Mouse (Mus musculus) CH12.LX (cell line): ENCODE measurements at regions not wholly inside any gene's neighbourhood (a gene's known extent, or its start where the extent isn't known, plus 50 kb on each side); places are given as distances from the start of the nearest gene placed in this dataset.

Experiments
- DNase-seq: peaks from one replicate; pipeline ENCODE4 v3.0.0-alpha.2; 2013; ENCODE audit errors: extremely low read depth
- H3K27ac ChIP-seq: 2 replicates; pipeline ENCODE4 v1.5.1; 2012; ENCODE audit warnings: low read depth, mild to moderate bottlenecking, control low read depth, moderate library complexity; ENCODE audit not compliant: insufficient read depth
- H3K27me3 ChIP-seq: replicated peaks from 2 replicates; pipeline ENCODE3; 2012; ENCODE audit warnings: inconsistent platforms
- H3K36me3 ChIP-seq, 2 experiments: replicated peaks in 1 of 2; 2 replicates each; pipeline versions ENCODE3 to v1.6.1; 2012; ENCODE audit warnings: inconsistent platforms in 1 of 2, low read length in 1 of 2, mild to moderate bottlenecking in 1 of 2, mixed read lengths in 1 of 2, moderate library complexity in 1 of 2; ENCODE audit not compliant: control insufficient read depth in 1 of 2, insufficient read depth in 1 of 2
- H3K4me1 ChIP-seq, 2 experiments: 2 replicates each; pipeline ENCODE4 v1.6.1; 2012; ENCODE audit warnings: inconsistent platforms in 1 of 2, moderate library complexity in 1 of 2; ENCODE audit not compliant: insufficient read depth in 2 of 2, control insufficient read depth in 1 of 2
- H3K4me2 ChIP-seq: 2 replicates; pipeline ENCODE4 v1.6.1; 2012; ENCODE audit warnings: low read depth, mild to moderate bottlenecking, control low read depth; ENCODE audit not compliant: poor library complexity, insufficient read depth, severe bottlenecking
- H3K4me3 ChIP-seq, 3 experiments: fragments of 150-350 bp in 1 of 3; sonication (generic) in 1 of 3; replicated peaks in 1 of 3; 2 replicates each; pipeline versions ENCODE3 to v1.5.1; 2011 to 2012; ENCODE audit warnings: low read depth in 2 of 3, low read length in 2 of 3, mild to moderate bottlenecking in 2 of 3, moderate library complexity in 2 of 3, control low read depth in 1 of 3, improper control_type of control experiment in 1 of 3, inconsistent platforms in 1 of 3, mixed read lengths in 1 of 3; ENCODE audit not compliant: poor library complexity in 1 of 3
- H3K79me2 ChIP-seq: replicated peaks from 2 replicates; pipeline ENCODE4 v1.6.1; 2012; ENCODE audit warnings: mild to moderate bottlenecking, moderate library complexity; ENCODE audit not compliant: control insufficient read depth, poor library complexity, insufficient read depth, severe bottlenecking; ENCODE audit errors: extremely low read depth
- H3K9ac ChIP-seq: 2 replicates; pipeline ENCODE4 v1.6.1; 2012; ENCODE audit warnings: low read depth, mild to moderate bottlenecking, control low read depth, moderate library complexity; ENCODE audit not compliant: insufficient read depth
- H3K9me3 ChIP-seq: replicated peaks from 2 replicates; pipeline ENCODE3; 2012; ENCODE audit warnings: low read length, inconsistent platforms, mixed read lengths
- BHLHE40 ChIP-seq: IDR thresholded peaks from 2 replicates; pipeline ENCODE4 v1.6.1; 2011; ENCODE audit warnings: mild to moderate bottlenecking, low read depth, low read length, improper control_type of control experiment
- CHD1 ChIP-seq: IDR thresholded peaks from 2 replicates; pipeline ENCODE4 v1.6.1; 2012; ENCODE audit warnings: low read depth, low read length, improper control_type of control experiment, inconsistent platforms
- CHD2 ChIP-seq: IDR thresholded peaks from 2 replicates; pipeline ENCODE4 v1.6.1; 2011; ENCODE audit warnings: low read length, improper control_type of control experiment
- CTCF ChIP-seq, 2 experiments: IDR thresholded peaks in 1 of 2; conservative IDR thresholded peaks in 1 of 2; 2 replicates each; pipeline ENCODE4 v1.5.1; 2011 to 2012; ENCODE audit warnings: low read depth in 2 of 2, low read length in 2 of 2, improper control_type of control experiment in 1 of 2, inconsistent platforms in 1 of 2, mild to moderate bottlenecking in 1 of 2, moderate library complexity in 1 of 2
- EP300 ChIP-seq: IDR thresholded peaks from 2 replicates; pipeline ENCODE4 v1.6.1; 2011; ENCODE audit warnings: low read length, improper control_type of control experiment
- ETS1 ChIP-seq: conservative IDR thresholded peaks from 2 replicates; pipeline ENCODE4 v1.6.1; 2012; ENCODE audit warnings: low read depth, mild to moderate bottlenecking, inconsistent platforms, low read length, improper control_type of control experiment, moderate library complexity
- HCFC1 ChIP-seq: IDR thresholded peaks from 2 replicates; pipeline ENCODE4 v1.6.1; 2012; ENCODE audit warnings: low read depth, mild to moderate bottlenecking, inconsistent platforms, low read length, improper control_type of control experiment
- JUN ChIP-seq: IDR thresholded peaks from 2 replicates; pipeline ENCODE4 v1.6.1; 2011; ENCODE audit warnings: low read depth, mild to moderate bottlenecking, low read length, improper control_type of control experiment, moderate library complexity; ENCODE audit not compliant: insufficient read depth
- MAFK ChIP-seq: IDR thresholded peaks from 2 replicates; pipeline ENCODE4 v1.6.1; 2011; ENCODE audit warnings: low read length, improper control_type of control experiment; ENCODE audit not compliant: insufficient replicate concordance
- MAX ChIP-seq: IDR thresholded peaks from 2 replicates; pipeline ENCODE4 v1.6.1; 2011; ENCODE audit warnings: low read length, improper control_type of control experiment
- MAZ ChIP-seq: IDR thresholded peaks from 2 replicates; pipeline ENCODE4 v1.6.1; 2012; ENCODE audit warnings: low read depth, mild to moderate bottlenecking, inconsistent platforms, low read length, improper control_type of control experiment, moderate library complexity
- MXI1 ChIP-seq: IDR thresholded peaks from 2 replicates; pipeline ENCODE4 v1.6.1; 2011; ENCODE audit warnings: mild to moderate bottlenecking, low read depth, low read length, improper control_type of control experiment
- MYC ChIP-seq: IDR thresholded peaks from 2 replicates; pipeline ENCODE4 v1.6.1; 2011; ENCODE audit warnings: low read depth, mild to moderate bottlenecking, improper control_type of control experiment, low read length
- NELFE ChIP-seq: IDR thresholded peaks from 2 replicates; pipeline ENCODE4 v1.6.1; 2011; ENCODE audit warnings: low read depth, low read length, improper control_type of control experiment
- NRF1 ChIP-seq: IDR thresholded peaks from 2 replicates; pipeline ENCODE4 v1.6.1; 2014; ENCODE audit warnings: low read depth, mild to moderate bottlenecking, inconsistent platforms, low read length, improper control_type of control experiment, moderate library complexity
- PAX5 ChIP-seq: IDR thresholded peaks from 2 replicates; pipeline ENCODE4 v1.6.1; 2012; ENCODE audit warnings: low read length, inconsistent platforms, mixed read lengths
- RAD21 ChIP-seq: IDR thresholded peaks from 2 replicates; pipeline ENCODE4 v1.6.1; 2011; ENCODE audit warnings: low read depth, mild to moderate bottlenecking, low read length, improper control_type of control experiment, moderate library complexity
- SMC3 ChIP-seq: IDR thresholded peaks from 2 replicates; pipeline ENCODE4 v1.6.1; 2011; ENCODE audit warnings: low read depth, low read length, improper control_type of control experiment
- UBTF ChIP-seq: IDR thresholded peaks from 2 replicates; pipeline ENCODE4 v1.6.1; 2012; ENCODE audit warnings: low read depth, mild to moderate bottlenecking, inconsistent platforms, low read length, improper control_type of control experiment, moderate library complexity
- USF1 ChIP-seq: IDR thresholded peaks from 2 replicates; pipeline ENCODE4 v1.6.1; 2014; ENCODE audit warnings: low read depth, mild to moderate bottlenecking, inconsistent platforms, low read length, improper control_type of control experiment
- ZC3H11A ChIP-seq: IDR thresholded peaks from 2 replicates; pipeline ENCODE4 v1.6.1; 2012; ENCODE audit warnings: low read depth, mild to moderate bottlenecking, inconsistent platforms, low read length, improper control_type of control experiment
- ZMIZ1 ChIP-seq: IDR thresholded peaks from 2 replicates; pipeline ENCODE4 v1.6.1; 2012; ENCODE audit warnings: low read depth, mild to moderate bottlenecking, inconsistent platforms, low read length, improper control_type of control experiment
- ZNF384 ChIP-seq: IDR thresholded peaks from 2 replicates; pipeline ENCODE4 v1.6.1; 2012; ENCODE audit warnings: low read depth, low read length, improper control_type of control experiment, inconsistent platforms
- dilution Hi-C: fragments of 300-500 bp; cut with MboI; formaldehyde crosslinking; loops from 2 replicates; pipeline ENCODE4 v1.14.3; 2020; ENCODE audit warnings: low sequenced_read_pairs; ENCODE audit not compliant: extremely low pct_unique_long_range_greater_than_20kb, extremely low pct_ligation_motif_present
- in situ Hi-C: fragments of 300-500 bp; cut with MboI; formaldehyde crosslinking; loops from 3 replicates; pipeline ENCODE4 v1.14.3; 2019; ENCODE audit warnings: low sequenced_read_pairs, low pct_ligation_motif_present, low pct_unique_long_range_greater_than_20kb, mixed read lengths

- Histone ChIP-seq H3K36me3 (no peaks in the 10 kb centered on the region), H3K9me3 (no peaks in the 10 kb centered on the region), H3K4me1 (no peaks in the 10 kb centered on the region; a peak in 1 of 4 replicates), H3K27ac (no peak overlapping the region), H3K4me2 (no peak overlapping the region), H3K79me2 (no peaks in the 10 kb centered on the region), H3K4me3 (no peak overlapping the region), H3K27me3 (no peaks in the 10 kb centered on the region), H3K9ac (no peak overlapping the region)
- no peak for DNase-seq
- no peak for TF ChIP-seq MYC
- no peak for TF ChIP-seq ZC3H11A
- no peak for TF ChIP-seq USF1
- TF ChIP-seq ETS1, result no peak
- TF ChIP-seq MAFK, result no peak
- TF ChIP-seq MAZ, result no peak
- no peak for TF ChIP-seq MXI1
- TF ChIP-seq SMC3, result no peak
- TF ChIP-seq JUN, result no peak
- dilution Hi-C loops (no loop called here), in situ Hi-C loops (loop anchor here (25.0 kb wide), 2 partner anchors 483 to 633 kb away; partner anchors contain the start of gene Prickle1)
Measured at GRCm38 (mm10) chr15:94219907-94220306, 245.3 kb downstream of the Adamts20 start.

- DNase-seq, result no peak
- no peaks in the 10 kb centered on the region for H3K36me3 ChIP-seq
- no peak overlapping the region for H3K27ac ChIP-seq
- no peaks in the 10 kb centered on the region for H3K79me2 ChIP-seq
- no peaks in the 10 kb centered on the region for H3K9me3 ChIP-seq
- in situ Hi-C loops, result loop anchor here (25.0 kb wide), 2 partner anchors 479 to 629 kb away; partner anchors contain the start of gene Prickle1
- TF ChIP-seq NRF1 (no peak), NELFE (no peak), MAFK (no peak), ZMIZ1 (no peak), PAX5 (no peak), MAX (no peak), ETS1 (no peak), BHLHE40 (no peak), SMC3 (no peak), CTCF (conservative IDR thresholded peaks at IDR 0.05 in 1 of 2, IDR thresholded peaks at IDR 0.05 in 1 of 2; ENCODE audit: low read depth in 2 of 2, low read length in 2 of 2) (no peak), ZNF384 (no peak), MXI1 (no peak), MYC (no peak), MAZ (no peak), CHD2 (no peak), HCFC1 (no peak), EP300 (no peak), CHD1 (no peak), RAD21 (no peak), UBTF (no peak)
- no peaks in the 10 kb centered on the region; a peak in 1 of 4 replicates for H3K4me1 ChIP-seq
- H3K4me2 ChIP-seq, result no peak overlapping the region
- no peak overlapping the region for H3K9ac ChIP-seq
- no peaks in the 10 kb centered on the region for H3K27me3 ChIP-seq
- H3K4me3 ChIP-seq, result no peak overlapping the region
- dilution Hi-C loops, result no loop called here
Measured at GRCm38 (mm10) chr15:94216703-94217102, 248.5 kb downstream of the Adamts20 start.
